Mouse (Mus musculus) midbrain, embryonic 13.5 days (tissue): ENCODE results near the gene Lfng. TPM values are rescaled to one million over a fixed set of nuclear protein-coding genes. Genes with fewer than 3 reads are reported as not detected.
A peak's percentile ranks its signal among the peaks of the same experiment; 100 is the strongest.

Source experiments
- ATAC-seq: fragments of 200-750 bp; cut with Nextera tagmentation; 2 replicates; pipeline ENCODE4 v1.8.0; 2017; ENCODE audit warnings: mild to moderate bottlenecking, moderate TSS enrichment, moderate library complexity
- H3K27ac ChIP-seq: fragments of 300-500 bp; sonication (generic); 2 replicates; pipeline ENCODE4 v1.5.1; 2015; ENCODE audit warnings: inconsistent platforms, mild to moderate bottlenecking, moderate library complexity
- H3K27me3 ChIP-seq: fragments of 300-500 bp; sonication (generic); 2 replicates; pipeline ENCODE4 v1.6.1; 2015; ENCODE audit warnings: mild to moderate bottlenecking, inconsistent platforms
- H3K36me3 ChIP-seq: fragments of 300-500 bp; sonication (generic); 2 replicates; pipeline ENCODE4 v1.6.1; 2015; ENCODE audit warnings: mild to moderate bottlenecking, inconsistent platforms
- H3K4me1 ChIP-seq: fragments of 300-500 bp; sonication (generic); replicated peaks from 2 replicates; pipeline ENCODE4 v1.6.1; 2015; ENCODE audit warnings: inconsistent platforms
- H3K4me2 ChIP-seq: fragments of 300-500 bp; sonication (generic); replicated peaks from 2 replicates; pipeline ENCODE4 v1.6.1; 2015; ENCODE audit warnings: moderate library complexity, mild to moderate bottlenecking, inconsistent platforms
- H3K4me3 ChIP-seq: fragments of 300-500 bp; sonication (generic); replicated peaks from 2 replicates; pipeline ENCODE4 v1.5.1; 2015; ENCODE audit warnings: mild to moderate bottlenecking, inconsistent platforms
- H3K9ac ChIP-seq: fragments of 300-500 bp; sonication (generic); replicated peaks from 2 replicates; pipeline ENCODE4 v1.6.1; 2015; ENCODE audit warnings: mild to moderate bottlenecking, inconsistent platforms
- H3K9me3 ChIP-seq: fragments of 300-500 bp; sonication (generic); 2 replicates; pipeline ENCODE4 v1.6.1; 2016; ENCODE audit warnings: mild to moderate bottlenecking, inconsistent platforms
- whole genome bisulfite sequencing: fragments of 180-500 bp; shearing (Covaris S2); methylation state at CpG from one replicate; pipeline ENCODE4 v1.1.7; 2015; 5-methylcytosine and 5-hydroxymethylcytosine counted together
- polyA plus RNA-seq: library from polyadenylated mRNA; unstranded; fragments of >200 nt; fragmentation: Nextera tagmentation; extraction: Ambion mirVana; gene quantifications from 2 replicates; pipeline ENCODE4 v1.2.1, GENCODE M21; 2015

Lfng gene
- 25.0 and 25.7 TPM in 2 replicates for polyA plus RNA-seq

DNA sequence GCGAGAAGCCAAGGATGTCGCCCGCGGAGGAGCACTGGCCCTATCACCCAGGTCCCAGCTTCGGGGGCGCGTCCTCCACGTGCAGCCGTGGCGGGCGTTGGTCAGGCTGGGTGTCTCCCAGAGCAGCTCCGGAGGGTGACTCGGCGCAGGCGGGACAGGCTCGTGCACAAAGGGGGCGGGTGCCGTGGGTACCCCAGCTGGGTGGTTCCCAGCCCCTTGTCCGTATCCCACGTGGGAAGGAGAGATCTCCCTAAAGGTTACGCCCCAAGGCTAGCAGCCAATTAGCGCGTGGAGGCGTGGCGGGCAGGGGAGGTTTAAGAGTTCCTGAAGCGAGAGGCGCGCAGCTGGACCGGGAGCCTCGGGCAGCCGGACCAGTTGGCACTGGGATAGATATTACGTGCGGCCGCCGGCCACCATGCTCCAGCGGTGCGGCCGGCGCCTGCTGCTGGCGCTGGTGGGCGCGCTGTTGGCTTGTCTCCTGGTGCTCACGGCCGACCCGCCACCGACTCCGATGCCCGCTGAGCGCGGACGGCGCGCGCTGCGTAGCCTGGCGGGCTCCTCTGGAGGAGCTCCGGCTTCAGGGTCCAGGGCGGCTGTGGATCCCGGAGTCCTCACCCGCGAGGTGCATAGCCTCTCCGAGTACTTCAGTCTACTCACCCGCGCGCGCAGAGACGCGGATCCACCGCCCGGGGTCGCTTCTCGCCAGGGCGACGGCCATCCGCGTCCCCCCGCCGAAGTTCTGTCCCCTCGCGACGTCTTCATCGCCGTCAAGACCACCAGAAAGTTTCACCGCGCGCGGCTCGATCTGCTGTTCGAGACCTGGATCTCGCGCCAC lies at the start of gene Lfng:
Gene Lfng, plus strand, starts transcription at position 320 of the 835 bp plus-strand sequence.
- ATAC-seq: peak; percentile 51
- WGBS: under 1% methylated on average over 91 of the region's 91 CpGs

DNA sequence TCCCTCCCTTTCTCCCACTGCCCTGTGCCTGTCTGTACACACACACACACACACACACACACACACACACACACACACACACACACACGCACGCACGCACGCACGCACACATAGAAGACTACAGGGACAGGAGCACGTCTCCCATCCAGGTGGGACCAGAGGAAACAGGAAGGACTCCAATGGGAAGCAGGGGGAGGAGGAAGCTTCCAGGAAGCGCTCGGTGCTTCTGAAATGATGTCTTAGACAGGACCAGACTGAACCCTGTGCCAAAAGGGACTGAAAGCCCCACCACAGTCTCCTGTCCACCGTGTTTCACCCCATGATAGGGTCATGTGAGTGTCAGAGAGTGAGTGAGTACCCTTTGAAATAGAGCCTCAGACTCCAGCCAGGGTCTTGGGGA lies 44.5 kb upstream of the Lfng start:
- H3K27ac ChIP-seq: no peak overlapping the region
- no peaks in the 10 kb centered on the region for H3K36me3 ChIP-seq
- ATAC-seq: no peak
- 82% methylated on average over 9 of the region's 9 CpGs for WGBS
- H3K4me3 ChIP-seq: no peak overlapping the region
- H3K4me1 ChIP-seq: peaks cover 20% of the 10 kb centered on the region
- H3K9ac ChIP-seq: no peak overlapping the region
- no peaks in the 10 kb centered on the region for H3K9me3 ChIP-seq
- 0 out of 2 replicates have a peak, but pooled peaks cover 3% of the 10 kb centered on the region for H3K27me3 ChIP-seq
- H3K4me2 ChIP-seq: no peak overlapping the region

More for the DNA sequence above, at the start of gene Lfng:
- peaks cover 29% of the 10 kb centered on the region for H3K27me3 ChIP-seq
- H3K4me3 ChIP-seq: peak within 1 kb of the TSS; percentile 52
- H3K4me2 ChIP-seq: peak within 1 kb of the TSS; percentile 66
- H3K9me3 ChIP-seq: no peaks in the 10 kb centered on the region
- peak within 1 kb of the TSS; percentile 96 for H3K27ac ChIP-seq
- peak within 1 kb of the TSS; percentile 76 for H3K9ac ChIP-seq
- peaks cover 74% of the 10 kb centered on the region for H3K4me1 ChIP-seq
- 0 out of 2 replicates have a peak, but pooled peaks cover under 1% of the 10 kb centered on the region for H3K36me3 ChIP-seq

DNA sequence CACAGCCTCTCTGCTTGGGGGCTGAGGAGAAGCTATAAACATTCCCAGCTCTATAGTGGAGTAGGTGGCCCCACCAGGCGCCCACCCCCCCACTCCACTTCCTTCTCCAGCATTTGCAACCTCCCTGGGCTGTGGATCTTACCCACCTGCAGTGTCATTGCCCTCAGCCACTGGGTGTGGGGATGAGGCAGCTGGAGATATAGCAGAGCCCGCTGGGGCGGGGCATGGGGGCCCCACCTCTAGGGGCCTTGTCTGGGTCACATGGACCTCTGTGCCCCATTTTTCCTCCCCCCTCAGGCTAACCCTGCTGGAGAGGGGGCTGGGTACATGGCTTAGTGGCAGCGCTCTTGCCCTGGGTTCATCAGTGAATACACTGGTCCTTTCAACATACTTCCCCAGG lies 42.2 kb upstream of the Lfng start, which contains the start of gene Grifin:
Gene Grifin, minus strand, starts transcription at position 176 of the 400 bp plus-strand sequence.
- H3K4me3 ChIP-seq: no peak within 1 kb of the TSS
- 0 out of 2 replicates have a peak, but pooled peaks cover 3% of the 10 kb centered on the region for H3K27me3 ChIP-seq
- peaks cover 29% of the 10 kb centered on the region for H3K4me1 ChIP-seq
- H3K9ac ChIP-seq: 0 out of 2 replicates have a peak within 1 kb of the TSS, but pooled peaks have one; percentile 2
- no peak; the same call in 1 of the 2 replicates for ATAC-seq
- H3K36me3 ChIP-seq: no peaks in the 10 kb centered on the region
- WGBS: 94% methylated on average over 4 of the region's 4 CpGs
- H3K4me2 ChIP-seq: no peak within 1 kb of the TSS
- no peak within 1 kb of the TSS for H3K27ac ChIP-seq
- H3K9me3 ChIP-seq: no peaks in the 10 kb centered on the region

DNA sequence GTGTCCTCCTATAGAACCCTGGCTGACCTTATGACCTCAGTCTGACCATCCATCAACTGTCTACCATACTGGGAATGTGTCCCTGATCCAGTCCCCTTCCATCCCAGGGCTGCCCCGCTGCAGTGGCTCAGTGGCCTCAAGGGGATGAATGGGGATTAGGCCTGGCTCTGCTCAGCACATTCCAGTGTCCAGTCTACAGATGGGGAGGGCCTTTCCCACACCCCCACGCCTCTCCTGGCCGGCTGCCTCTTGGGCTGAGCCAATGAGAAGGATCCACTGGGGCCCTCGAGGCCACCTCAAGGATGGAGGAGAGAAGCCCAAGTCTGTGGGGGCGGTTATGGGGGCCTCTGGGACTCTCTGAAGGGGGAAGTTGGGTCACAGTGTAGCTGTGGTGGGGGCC lies 41.7 kb upstream of the Lfng start:
- H3K9ac ChIP-seq: 0 out of 2 replicates have a peak overlapping the region, but pooled peaks have one; percentile 2
- peaks cover 29% of the 10 kb centered on the region for H3K4me1 ChIP-seq
- 19% methylated on average over 4 of the region's 5 CpGs for WGBS
- H3K36me3 ChIP-seq: no peaks in the 10 kb centered on the region
- H3K4me3 ChIP-seq: no peak overlapping the region
- ATAC-seq: peak; percentile 49
- no peaks in the 10 kb centered on the region for H3K9me3 ChIP-seq
- H3K4me2 ChIP-seq: no peak overlapping the region
- 0 out of 2 replicates have a peak, but pooled peaks cover 3% of the 10 kb centered on the region for H3K27me3 ChIP-seq
- no peak overlapping the region for H3K27ac ChIP-seq

DNA sequence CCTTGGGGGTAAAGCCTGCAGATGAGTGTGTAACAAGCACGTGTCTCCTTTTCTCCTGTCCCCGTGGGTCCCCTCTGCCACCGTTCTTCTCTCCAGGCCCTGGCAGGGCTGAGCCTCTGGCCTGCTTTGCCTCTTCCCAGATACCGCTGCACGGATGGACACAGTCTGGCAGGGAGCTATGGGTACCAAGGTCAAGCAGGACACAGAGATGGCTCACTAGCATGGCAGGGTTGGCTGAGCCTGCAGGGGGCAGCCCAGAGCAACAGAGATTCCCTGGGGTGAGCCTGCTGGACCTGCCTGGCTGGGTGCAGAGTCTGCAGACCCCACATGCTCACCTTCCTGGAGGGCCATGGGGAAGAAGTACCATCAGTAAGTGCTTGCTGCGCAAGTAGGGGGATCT lies 41.3 kb upstream of the Lfng start:
- peaks cover 29% of the 10 kb centered on the region for H3K4me1 ChIP-seq
- 41% methylated on average over 6 of the region's 6 CpGs for WGBS
- no peaks in the 10 kb centered on the region for H3K9me3 ChIP-seq
- H3K27me3 ChIP-seq: 0 out of 2 replicates have a peak, but pooled peaks cover 3% of the 10 kb centered on the region
- no peak overlapping the region for H3K27ac ChIP-seq
- no peaks in the 10 kb centered on the region for H3K36me3 ChIP-seq
- peak; percentile 31 for ATAC-seq
- H3K9ac ChIP-seq: 0 out of 2 replicates have a peak overlapping the region, but pooled peaks have one; percentile 2
- H3K4me2 ChIP-seq: no peak overlapping the region
- H3K4me3 ChIP-seq: no peak overlapping the region

DNA sequence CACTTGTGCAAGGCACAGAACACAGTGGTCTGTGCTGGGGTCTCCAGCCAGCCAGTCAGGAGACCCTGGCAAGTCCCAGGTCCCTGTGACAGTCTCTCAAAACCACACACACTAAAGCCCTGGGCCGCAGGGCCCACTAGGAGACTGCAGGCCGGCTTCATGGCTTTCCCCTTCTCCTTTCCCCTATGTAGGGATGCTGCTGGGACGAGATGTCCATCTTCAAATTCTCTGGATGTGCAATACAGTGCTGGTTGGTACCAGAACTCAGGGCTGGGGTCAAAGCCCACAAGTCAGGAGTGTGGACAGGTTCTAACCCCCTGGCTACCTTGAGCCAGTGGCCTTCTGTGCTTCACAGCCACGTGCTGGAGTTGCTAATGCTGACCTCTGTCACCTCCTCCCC lies 40.8 kb upstream of the Lfng start:
- no peak overlapping the region for H3K4me2 ChIP-seq
- H3K9ac ChIP-seq: no peak overlapping the region
- H3K36me3 ChIP-seq: no peaks in the 10 kb centered on the region
- H3K9me3 ChIP-seq: no peaks in the 10 kb centered on the region
- no peak overlapping the region for H3K4me3 ChIP-seq
- 70% methylated on average over 4 of the region's 4 CpGs for WGBS
- peaks cover 29% of the 10 kb centered on the region for H3K4me1 ChIP-seq
- H3K27ac ChIP-seq: no peak overlapping the region
- 0 out of 2 replicates have a peak, but pooled peaks cover 3% of the 10 kb centered on the region for H3K27me3 ChIP-seq
- ATAC-seq: no peak

GRCm38 (mm10) chr5:140567321-140567720 lies 39.8 kb upstream of the Lfng start:
- ATAC-seq: no peak
- no peak overlapping the region for H3K4me2 ChIP-seq
- H3K27me3 ChIP-seq: 0 out of 2 replicates have a peak, but pooled peaks cover 3% of the 10 kb centered on the region
- no peak overlapping the region for H3K9ac ChIP-seq
- peaks cover 29% of the 10 kb centered on the region for H3K4me1 ChIP-seq
- no peaks in the 10 kb centered on the region for H3K36me3 ChIP-seq
- no peak overlapping the region for H3K27ac ChIP-seq
- 58% methylated on average over 11 of the region's 11 CpGs for whole genome bisulfite sequencing
- H3K4me3 ChIP-seq: no peak overlapping the region
- no peaks in the 10 kb centered on the region for H3K9me3 ChIP-seq

DNA sequence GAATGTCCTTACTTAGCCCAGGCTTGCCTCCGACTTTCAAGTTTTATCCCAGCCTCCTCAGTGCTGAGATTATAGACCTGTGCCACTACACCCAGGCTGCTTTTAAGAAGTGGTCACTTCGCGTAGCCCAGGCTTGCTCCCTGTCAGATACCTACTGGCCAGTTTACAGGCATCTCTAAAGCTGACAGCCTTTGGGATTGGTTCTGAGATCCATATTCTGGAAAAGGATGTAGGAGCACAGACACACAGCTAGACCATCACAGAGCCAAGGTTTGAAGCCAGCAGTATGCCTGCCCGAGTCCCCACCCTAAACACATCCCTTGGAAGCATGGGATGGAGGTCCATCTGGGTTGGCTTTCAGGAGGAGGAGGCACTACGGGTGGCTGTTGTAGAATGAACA lies 39.4 kb upstream of the Lfng start:
- no peak overlapping the region for H3K4me2 ChIP-seq
- H3K27me3 ChIP-seq: 0 out of 2 replicates have a peak, but pooled peaks cover 6% of the 10 kb centered on the region
- no peak overlapping the region for H3K27ac ChIP-seq
- WGBS: 93% methylated on average over 5 of the region's 5 CpGs
- H3K4me3 ChIP-seq: no peak overlapping the region
- no peak overlapping the region for H3K9ac ChIP-seq
- H3K4me1 ChIP-seq: peaks cover 29% of the 10 kb centered on the region
- no peak for ATAC-seq
- H3K36me3 ChIP-seq: no peaks in the 10 kb centered on the region
- H3K9me3 ChIP-seq: no peaks in the 10 kb centered on the region

DNA sequence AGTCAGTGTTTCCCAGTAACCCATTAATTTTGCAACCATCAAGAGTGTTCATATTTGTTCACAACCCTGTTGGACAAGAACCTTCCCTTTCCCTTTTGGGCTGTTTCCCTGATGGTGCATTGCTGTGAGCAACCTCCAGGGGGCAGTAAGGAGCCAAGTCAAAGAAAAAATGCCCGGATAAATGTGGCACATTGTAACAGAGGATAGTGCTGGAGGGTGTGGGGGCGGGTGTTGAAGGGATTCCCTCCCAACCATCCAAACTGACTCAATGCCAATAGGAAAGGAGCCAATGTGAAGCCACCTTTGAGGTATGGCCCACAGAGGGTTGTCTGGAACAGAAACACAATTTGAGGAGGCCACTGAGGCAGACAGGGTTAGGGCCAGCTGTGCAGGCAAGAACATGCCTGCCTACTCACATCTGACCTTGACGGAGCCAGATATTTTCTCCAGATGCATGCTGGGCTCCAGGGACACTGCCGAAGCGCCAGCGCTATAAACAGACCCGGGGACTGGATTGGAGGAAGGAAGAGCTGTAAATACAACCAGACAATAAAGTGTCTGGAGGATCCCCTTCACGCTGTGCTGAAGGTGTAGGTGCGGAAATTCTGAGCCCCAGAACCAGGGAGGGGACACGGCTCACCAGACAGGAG lies 38.7 kb upstream of the Lfng start:
- Histone ChIP-seq H3K9me3 (no peaks in the 10 kb centered on the region), H3K27me3 (0 out of 2 replicates have a peak, but pooled peaks cover 6% of the 10 kb centered on the region), H3K9ac (no peak overlapping the region), H3K27ac (0 out of 2 replicates have a peak overlapping the region, but pooled peaks have one; percentile 3), H3K4me3 (no peak overlapping the region), H3K36me3 (no peaks in the 10 kb centered on the region), H3K4me1 (peaks cover 29% of the 10 kb centered on the region), H3K4me2 (no peak overlapping the region)
- ATAC-seq: 0 out of 2 replicates have a peak, but pooled peaks have one; percentile 18
- whole genome bisulfite sequencing: 46% methylated on average over 10 of the region's 10 CpGs

- H3K36me3 ChIP-seq: no peaks in the 10 kb centered on the region
- H3K9ac ChIP-seq: no peak overlapping the region
- no peak overlapping the region for H3K4me2 ChIP-seq
- no peak overlapping the region for H3K27ac ChIP-seq
- WGBS: 85% methylated on average over 16 of the region's 16 CpGs
- 0 out of 2 replicates have a peak, but pooled peaks have one; percentile 15 for ATAC-seq
- H3K4me1 ChIP-seq: peaks cover 29% of the 10 kb centered on the region
- H3K27me3 ChIP-seq: 0 out of 2 replicates have a peak, but pooled peaks cover 6% of the 10 kb centered on the region
- H3K9me3 ChIP-seq: no peaks in the 10 kb centered on the region
- no peak overlapping the region for H3K4me3 ChIP-seq
Observed at GRCm38 (mm10) chr5:140569032-140569595, 38.0 kb upstream of the Lfng start.

GRCm38 (mm10) chr5:140570223-140570870 lies 36.8 kb upstream of the Lfng start:
- Histone ChIP-seq H3K27me3 (0 out of 2 replicates have a peak, but pooled peaks cover 6% of the 10 kb centered on the region), H3K4me1 (peaks cover 23% of the 10 kb centered on the region), H3K9ac (no peak overlapping the region), H3K36me3 (no peaks in the 10 kb centered on the region), H3K27ac (no peak overlapping the region), H3K4me3 (no peak overlapping the region), H3K9me3 (no peaks in the 10 kb centered on the region), H3K4me2 (no peak overlapping the region)
- 90% methylated on average over 13 of the region's 13 CpGs for WGBS
- no peak for ATAC-seq
